Mouse (Mus musculus) CH12.LX (cell line): Measurements from ENCODE around the gene Taar7a. TPM values are rescaled to one million over a fixed set of nuclear protein-coding genes. Genes with fewer than 3 reads are reported as not detected.

ENCODE experiments used
- DNase-seq: peaks from one replicate; pipeline ENCODE4 v3.0.0-alpha.2; 2013; ENCODE audit errors: extremely low read depth
- H3K27ac ChIP-seq: 2 replicates; pipeline ENCODE4 v1.5.1; 2012; ENCODE audit warnings: low read depth, mild to moderate bottlenecking, control low read depth, moderate library complexity; ENCODE audit not compliant: insufficient read depth
- H3K27me3 ChIP-seq: replicated peaks from 2 replicates; pipeline ENCODE3; 2012; ENCODE audit warnings: inconsistent platforms
- H3K36me3 ChIP-seq, 2 experiments: replicated peaks in 1 of 2; 2 replicates each; pipeline versions ENCODE3 to v1.6.1; 2012; ENCODE audit warnings: inconsistent platforms in 1 of 2, low read length in 1 of 2, mild to moderate bottlenecking in 1 of 2, mixed read lengths in 1 of 2, moderate library complexity in 1 of 2; ENCODE audit not compliant: control insufficient read depth in 1 of 2, insufficient read depth in 1 of 2
- H3K4me1 ChIP-seq, 2 experiments: 2 replicates each; pipeline ENCODE4 v1.6.1; 2012; ENCODE audit warnings: inconsistent platforms in 1 of 2, moderate library complexity in 1 of 2; ENCODE audit not compliant: insufficient read depth in 2 of 2, control insufficient read depth in 1 of 2
- H3K4me2 ChIP-seq: 2 replicates; pipeline ENCODE4 v1.6.1; 2012; ENCODE audit warnings: low read depth, mild to moderate bottlenecking, control low read depth; ENCODE audit not compliant: poor library complexity, insufficient read depth, severe bottlenecking
- H3K4me3 ChIP-seq, 3 experiments: fragments of 150-350 bp in 1 of 3; sonication (generic) in 1 of 3; replicated peaks in 1 of 3; 2 replicates each; pipeline versions ENCODE3 to v1.5.1; 2011 to 2012; ENCODE audit warnings: low read depth in 2 of 3, low read length in 2 of 3, mild to moderate bottlenecking in 2 of 3, moderate library complexity in 2 of 3, control low read depth in 1 of 3, improper control_type of control experiment in 1 of 3, inconsistent platforms in 1 of 3, mixed read lengths in 1 of 3; ENCODE audit not compliant: poor library complexity in 1 of 3
- H3K79me2 ChIP-seq: replicated peaks from 2 replicates; pipeline ENCODE4 v1.6.1; 2012; ENCODE audit warnings: mild to moderate bottlenecking, moderate library complexity; ENCODE audit not compliant: control insufficient read depth, poor library complexity, insufficient read depth, severe bottlenecking; ENCODE audit errors: extremely low read depth
- H3K9ac ChIP-seq: 2 replicates; pipeline ENCODE4 v1.6.1; 2012; ENCODE audit warnings: low read depth, mild to moderate bottlenecking, control low read depth, moderate library complexity; ENCODE audit not compliant: insufficient read depth
- H3K9me3 ChIP-seq: replicated peaks from 2 replicates; pipeline ENCODE3; 2012; ENCODE audit warnings: low read length, inconsistent platforms, mixed read lengths
- BHLHE40 ChIP-seq: IDR thresholded peaks from 2 replicates; pipeline ENCODE4 v1.6.1; 2011; ENCODE audit warnings: mild to moderate bottlenecking, low read depth, low read length, improper control_type of control experiment
- CHD2 ChIP-seq: IDR thresholded peaks from 2 replicates; pipeline ENCODE4 v1.6.1; 2011; ENCODE audit warnings: low read length, improper control_type of control experiment
- CTCF ChIP-seq, 2 experiments: IDR thresholded peaks in 1 of 2; conservative IDR thresholded peaks in 1 of 2; 2 replicates each; pipeline ENCODE4 v1.5.1; 2011 to 2012; ENCODE audit warnings: low read depth in 2 of 2, low read length in 2 of 2, improper control_type of control experiment in 1 of 2, inconsistent platforms in 1 of 2, mild to moderate bottlenecking in 1 of 2, moderate library complexity in 1 of 2
- ELF1 ChIP-seq: IDR thresholded peaks from 2 replicates; pipeline ENCODE4 v1.6.1; 2014; ENCODE audit warnings: low read depth, mild to moderate bottlenecking, inconsistent platforms, low read length, improper control_type of control experiment
- HCFC1 ChIP-seq: IDR thresholded peaks from 2 replicates; pipeline ENCODE4 v1.6.1; 2012; ENCODE audit warnings: low read depth, mild to moderate bottlenecking, inconsistent platforms, low read length, improper control_type of control experiment
- IRF4 ChIP-seq: IDR thresholded peaks from 2 replicates; pipeline ENCODE4 v1.6.1; 2014; ENCODE audit warnings: low read depth, mild to moderate bottlenecking, inconsistent platforms, low read length, improper control_type of control experiment
- JUN ChIP-seq: IDR thresholded peaks from 2 replicates; pipeline ENCODE4 v1.6.1; 2011; ENCODE audit warnings: low read depth, mild to moderate bottlenecking, low read length, improper control_type of control experiment, moderate library complexity; ENCODE audit not compliant: insufficient read depth
- MAFK ChIP-seq: IDR thresholded peaks from 2 replicates; pipeline ENCODE4 v1.6.1; 2011; ENCODE audit warnings: low read length, improper control_type of control experiment; ENCODE audit not compliant: insufficient replicate concordance
- MAX ChIP-seq: IDR thresholded peaks from 2 replicates; pipeline ENCODE4 v1.6.1; 2011; ENCODE audit warnings: low read length, improper control_type of control experiment
- MAZ ChIP-seq: IDR thresholded peaks from 2 replicates; pipeline ENCODE4 v1.6.1; 2012; ENCODE audit warnings: low read depth, mild to moderate bottlenecking, inconsistent platforms, low read length, improper control_type of control experiment, moderate library complexity
- MEF2A ChIP-seq: IDR thresholded peaks from 2 replicates; pipeline ENCODE4 v1.6.1; 2014; ENCODE audit warnings: low read depth, mild to moderate bottlenecking, inconsistent platforms, low read length, improper control_type of control experiment, borderline replicate concordance
- NRF1 ChIP-seq: IDR thresholded peaks from 2 replicates; pipeline ENCODE4 v1.6.1; 2014; ENCODE audit warnings: low read depth, mild to moderate bottlenecking, inconsistent platforms, low read length, improper control_type of control experiment, moderate library complexity
- POLR2A ChIP-seq: IDR thresholded peaks from 2 replicates; pipeline ENCODE4 v1.6.1; 2011; ENCODE audit warnings: low read depth, mild to moderate bottlenecking, improper control_type of control experiment, low read length
- RAD21 ChIP-seq: IDR thresholded peaks from 2 replicates; pipeline ENCODE4 v1.6.1; 2011; ENCODE audit warnings: low read depth, mild to moderate bottlenecking, low read length, improper control_type of control experiment, moderate library complexity
- RCOR1 ChIP-seq: conservative IDR thresholded peaks from 2 replicates; pipeline ENCODE4 v1.6.1; 2012; ENCODE audit warnings: low read depth, mild to moderate bottlenecking, inconsistent platforms, low read length, improper control_type of control experiment
- TBP ChIP-seq: conservative IDR thresholded peaks from 2 replicates; pipeline ENCODE4 v1.6.1; 2011; ENCODE audit warnings: low read depth, low read length, improper control_type of control experiment
- TCF12 ChIP-seq: IDR thresholded peaks from 2 replicates; pipeline ENCODE4 v1.6.1; 2014; ENCODE audit warnings: low read depth, mild to moderate bottlenecking, inconsistent platforms, low read length, improper control_type of control experiment
- UBTF ChIP-seq: IDR thresholded peaks from 2 replicates; pipeline ENCODE4 v1.6.1; 2012; ENCODE audit warnings: low read depth, mild to moderate bottlenecking, inconsistent platforms, low read length, improper control_type of control experiment, moderate library complexity
- USF1 ChIP-seq: IDR thresholded peaks from 2 replicates; pipeline ENCODE4 v1.6.1; 2014; ENCODE audit warnings: low read depth, mild to moderate bottlenecking, inconsistent platforms, low read length, improper control_type of control experiment
- USF2 ChIP-seq: conservative IDR thresholded peaks from 2 replicates; pipeline ENCODE4 v1.6.1; 2011; ENCODE audit warnings: low read depth, low read length, improper control_type of control experiment
- dilution Hi-C: fragments of 300-500 bp; cut with MboI; formaldehyde crosslinking; loops from 2 replicates; pipeline ENCODE4 v1.14.3; 2020; ENCODE audit warnings: low sequenced_read_pairs; ENCODE audit not compliant: extremely low pct_unique_long_range_greater_than_20kb, extremely low pct_ligation_motif_present
- in situ Hi-C: fragments of 300-500 bp; cut with MboI; formaldehyde crosslinking; loops from 3 replicates; pipeline ENCODE4 v1.14.3; 2019; ENCODE audit warnings: low sequenced_read_pairs, low pct_ligation_motif_present, low pct_unique_long_range_greater_than_20kb, mixed read lengths
- polyA plus RNA-seq: library from polyadenylated mRNA; unstranded; fragments of >175 nt; gene quantifications from 2 replicates; pipeline ENCODE4 v1.2.1, GENCODE M21; 2012; ENCODE audit warnings: low read depth; ENCODE audit not compliant: insufficient read length
- total RNA-seq, 2 experiments: library from RNA; depleted of rRNA; stranded (reverse); fragments of 300-350 nt in 1 of 2; fragments of >200 nt in 1 of 2; gene quantifications; 2 replicates each; pipeline ENCODE4 v1.2.3; 2012 to 2014

Taar7a gene
- total and polyA plus RNA-seq, 3 experiments = not detected

GRCm38 (mm10) chr10:23999639-24000038, 6.4 kb upstream of the Taar7a start, which contains the start of gene Taar7b:
TSS of gene Taar7b (plus strand) at chr10:23999939.
- H3K79me2 ChIP-seq = no peaks in the 10 kb centered on the region
- no peaks in the 10 kb centered on the region for H3K4me1 ChIP-seq
- no peak within 1 kb of the TSS for H3K27ac ChIP-seq
- H3K36me3 ChIP-seq = no peaks in the 10 kb centered on the region
- H3K4me2 ChIP-seq = no peak within 1 kb of the TSS
- in situ Hi-C loops = no loop called here
- no peaks in the 10 kb centered on the region for H3K9me3 ChIP-seq
- H3K27me3 ChIP-seq = no peaks in the 10 kb centered on the region
- DNase-seq = no peak
- dilution Hi-C loops = no loop called here
- no peak for TF ChIP-seq CTCF (conservative IDR thresholded peaks at IDR 0.05 in 1 of 2, IDR thresholded peaks at IDR 0.05 in 1 of 2; ENCODE audit: low read depth in 2 of 2, low read length in 2 of 2)
- no peak for TF ChIP-seq USF1
- no peak for TF ChIP-seq HCFC1
- no peak for TF ChIP-seq TCF12
- TF ChIP-seq CHD2 = no peak
- no peak for TF ChIP-seq MAFK
- TF ChIP-seq JUN = no peak
- no peak for TF ChIP-seq BHLHE40
- TF ChIP-seq MAX = no peak
- TF ChIP-seq POLR2A = no peak
- no peak for TF ChIP-seq MAZ
- TF ChIP-seq ELF1 = no peak
- no peak for TF ChIP-seq RAD21
- no peak for TF ChIP-seq UBTF
- no peak for TF ChIP-seq TBP
- H3K9ac ChIP-seq = no peak within 1 kb of the TSS
- H3K4me3 ChIP-seq = no peak within 1 kb of the TSS

GRCm38 (mm10) chr10:23986419-23986818, 6.9 kb downstream of the Taar7a start:
- H3K27me3 ChIP-seq = no peaks in the 10 kb centered on the region
- no peak for DNase-seq
- H3K27ac ChIP-seq = no peak overlapping the region
- H3K4me2 ChIP-seq = no peak overlapping the region
- H3K9me3 ChIP-seq = no peaks in the 10 kb centered on the region
- H3K36me3 ChIP-seq = no peaks in the 10 kb centered on the region
- in situ Hi-C loops = no loop called here
- H3K4me3 ChIP-seq = no peak overlapping the region
- no peaks in the 10 kb centered on the region for H3K4me1 ChIP-seq
- dilution Hi-C loops = no loop called here
- TF ChIP-seq USF2 (no peak), RAD21 (no peak), MEF2A (no peak), IRF4 (no peak), RCOR1 (no peak), NRF1 (no peak), CTCF (conservative IDR thresholded peaks at IDR 0.05 in 1 of 2, IDR thresholded peaks at IDR 0.05 in 1 of 2; ENCODE audit: low read depth in 2 of 2, low read length in 2 of 2) (no peak)
- no peaks in the 10 kb centered on the region for H3K79me2 ChIP-seq
- no peak overlapping the region for H3K9ac ChIP-seq
